Mouse (Mus musculus) small intestine, adult 2 months (tissue): ENCODE data around the gene Rhebl1.

ENCODE experiments used
- CTCF ChIP-seq: fragments of 200-500 bp; IDR thresholded peaks from 2 replicates; pipeline ENCODE4 v1.5.1; 2012; ENCODE audit warnings: low read depth, mild to moderate bottlenecking, control low read depth, inconsistent platforms, low read length, moderate library complexity, mixed read lengths; ENCODE audit not compliant: insufficient replicate concordance, insufficient read length; ENCODE audit errors: extremely low read depth
- POLR2A ChIP-seq: fragments of 200-500 bp; IDR thresholded peaks from 2 replicates; pipeline ENCODE4 v1.6.1; 2012; ENCODE audit warnings: low read depth, mild to moderate bottlenecking, control low read depth, inconsistent platforms, low read length, moderate library complexity

- TF ChIP-seq POLR2A (no peak), CTCF (no peak)
Observed at GRCm38 (mm10) chr15:98881656-98882008, 12.7 kb downstream of the Rhebl1 start.
